Mouse (Mus musculus) ES-Bruce4 (cell line): Measurements from ENCODE around the gene Tcta. TPM values are rescaled to one million over a fixed set of nuclear protein-coding genes. Genes with fewer than 3 reads are reported as not detected.

Source experiments
- H3K27ac ChIP-seq: 2 replicates; pipeline ENCODE4 v1.5.1; 2012; ENCODE audit warnings: low read length, inconsistent platforms; ENCODE audit not compliant: insufficient read depth
- H3K27me3 ChIP-seq: 2 replicates; pipeline ENCODE4 v1.6.1; 2012; ENCODE audit warnings: mild to moderate bottlenecking, low read length, inconsistent platforms; ENCODE audit not compliant: control insufficient read depth, poor library complexity, insufficient read depth, severe bottlenecking
- H3K36me3 ChIP-seq: 2 replicates; pipeline ENCODE4 v1.6.1; 2012; ENCODE audit warnings: inconsistent platforms, mild to moderate bottlenecking, low read length, moderate library complexity; ENCODE audit not compliant: control insufficient read depth, poor library complexity, insufficient read depth, severe bottlenecking
- H3K4me1 ChIP-seq: one replicate; pipeline ENCODE4 v1.8.1; 2011; ENCODE audit warnings: low read length; ENCODE audit not compliant: control insufficient read depth, insufficient read depth
- H3K4me3 ChIP-seq: 2 replicates; pipeline ENCODE4 v1.5.1; 2011; ENCODE audit warnings: low read depth, mild to moderate bottlenecking, low read length
- H3K9ac ChIP-seq: 2 replicates; pipeline ENCODE4 v1.6.1; 2012; ENCODE audit warnings: low read depth, mild to moderate bottlenecking, inconsistent platforms; ENCODE audit not compliant: poor library complexity, severe bottlenecking
- H3K9me3 ChIP-seq: replicated peaks from 2 replicates; pipeline ENCODE4 v1.6.1; 2012; ENCODE audit warnings: mild to moderate bottlenecking, low read length, inconsistent platforms; ENCODE audit not compliant: control insufficient read depth, poor library complexity, insufficient read depth, severe bottlenecking
- CTCF ChIP-seq: IDR thresholded peaks from one replicate; pipeline ENCODE4 v1.8.1; 2011; ENCODE audit warnings: low read depth, low read length
- EP300 ChIP-seq: IDR thresholded peaks from 2 replicates; pipeline ENCODE4 v1.6.1; 2011; ENCODE audit warnings: low read depth, low read length; ENCODE audit not compliant: insufficient read depth
- POLR2A ChIP-seq: IDR thresholded peaks from one replicate; pipeline ENCODE4 v1.8.1; 2011; ENCODE audit warnings: low read length; ENCODE audit not compliant: insufficient read depth
- polyA plus RNA-seq: library from polyadenylated mRNA; stranded (reverse); fragments of >200 nt; gene quantifications from 2 replicates; pipeline ENCODE4 v1.2.4, GENCODE M21; 2011; ENCODE audit warnings: low read depth; ENCODE audit not compliant: missing spikeins, insufficient read depth, insufficient read length

The Tcta gene
- polyA plus RNA-seq, 1 experiment = 4.0 TPM

DNA sequence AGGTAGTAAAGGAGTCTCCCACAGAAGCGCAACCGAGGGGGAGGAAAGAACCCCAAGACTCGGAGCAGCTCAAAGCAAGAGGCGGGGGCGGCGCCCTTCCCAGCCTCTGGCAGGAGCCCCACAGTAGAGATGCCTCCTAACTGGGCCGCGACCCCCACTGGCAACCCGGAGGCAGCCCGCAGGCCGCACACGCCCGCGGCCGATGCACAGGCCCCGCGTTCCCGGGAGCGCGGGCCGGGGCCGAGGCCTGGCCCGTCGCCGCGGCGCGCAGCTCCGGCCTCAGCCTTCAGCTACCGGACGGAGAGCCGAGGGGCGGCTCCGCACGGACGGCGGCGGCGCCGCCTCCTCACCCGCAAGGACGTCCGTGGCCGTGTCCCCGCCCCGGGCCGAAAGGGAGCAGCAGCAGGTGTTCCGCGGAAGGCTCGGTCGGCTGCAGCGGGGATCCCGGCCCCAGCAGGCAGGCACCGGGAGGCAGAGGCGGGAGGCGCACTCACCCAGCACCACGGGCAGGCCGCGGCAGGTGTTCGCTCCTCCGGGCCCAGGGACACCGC, 42.8 kb downstream of the Tcta start:
- Histone ChIP-seq H3K4me3 (peak overlapping the region; percentile 73), H3K4me1 (peaks cover 6% of the 10 kb centered on the region), H3K9me3 (no peaks in the 10 kb centered on the region), H3K36me3 (no peaks in the 10 kb centered on the region), H3K27me3 (no peaks in the 10 kb centered on the region), H3K9ac (peak overlapping the region; percentile 91), H3K27ac (peak overlapping the region; percentile 71)
- TF ChIP-seq CTCF (no peak), POLR2A (no peak), EP300 (no peak)

DNA sequence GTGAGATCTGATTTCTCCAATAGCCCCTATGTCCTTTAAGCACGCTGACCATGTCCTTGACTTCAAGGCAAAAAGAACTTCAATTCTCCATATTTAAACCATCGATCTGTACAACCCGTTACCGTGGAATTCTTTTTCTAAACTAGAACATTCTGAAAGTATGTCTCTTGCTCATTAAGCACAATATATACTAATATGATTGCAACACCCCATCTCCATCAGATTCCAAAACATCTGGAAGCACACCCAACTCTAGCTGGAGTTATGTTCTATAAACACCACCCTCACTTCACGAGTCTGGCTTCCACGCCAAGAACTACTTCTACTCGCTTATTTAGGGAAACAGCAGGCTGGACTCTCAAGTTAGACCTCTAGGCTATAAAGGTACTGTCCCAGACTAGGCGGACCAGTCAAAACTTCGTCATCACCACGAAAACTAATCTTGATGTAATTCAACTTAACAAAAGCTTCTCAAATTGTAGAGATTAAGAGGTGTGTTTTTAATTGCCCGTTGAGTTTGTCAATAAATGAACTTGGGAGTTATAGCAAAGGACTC, 43.4 kb downstream of the Tcta start:
- Histone ChIP-seq H3K27ac (0 out of 2 replicates have a peak overlapping the region, but pooled peaks have one; percentile 71), H3K36me3 (no peaks in the 10 kb centered on the region), H3K4me1 (peaks cover 6% of the 10 kb centered on the region), H3K9me3 (no peaks in the 10 kb centered on the region), H3K9ac (peak overlapping the region; percentile 91), H3K27me3 (no peaks in the 10 kb centered on the region), H3K4me3 (peak overlapping the region; percentile 73)
- no peak for TF ChIP-seq POLR2A
- TF ChIP-seq EP300 = no peak
- TF ChIP-seq CTCF = no peak

DNA sequence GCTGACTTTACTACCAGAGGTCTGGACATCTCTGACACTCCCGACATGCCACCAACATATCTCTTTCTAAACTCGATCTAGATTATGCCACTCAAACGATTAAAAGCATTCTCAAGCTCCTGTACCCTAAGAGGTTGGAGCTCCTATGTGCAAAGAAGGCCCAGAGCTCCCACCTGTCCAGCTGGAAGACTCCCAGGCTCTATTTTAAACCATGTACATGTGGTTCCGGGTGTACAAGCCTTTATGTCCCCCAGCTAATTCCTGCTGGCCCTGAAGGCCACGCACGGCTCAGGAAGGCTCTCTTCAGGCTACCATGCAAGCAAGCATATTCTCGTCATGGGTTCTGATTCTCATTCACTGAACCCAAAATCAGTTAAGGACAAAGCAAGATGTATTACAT, 44.1 kb downstream of the Tcta start:
- Histone ChIP-seq H3K9me3 (no peaks in the 10 kb centered on the region), H3K4me3 (peak overlapping the region; percentile 57), H3K4me1 (peaks cover 6% of the 10 kb centered on the region), H3K9ac (peak overlapping the region; percentile 91), H3K36me3 (0 out of 2 replicates have a peak, but pooled peaks cover 5% of the 10 kb centered on the region), H3K27me3 (no peaks in the 10 kb centered on the region), H3K27ac (0 out of 2 replicates have a peak overlapping the region, but pooled peaks have one; percentile 6)
- TF ChIP-seq EP300 (no peak), CTCF (no peak), POLR2A (no peak)

- TF ChIP-seq POLR2A (no peak), EP300 (no peak), CTCF (no peak)
- H3K27me3 ChIP-seq = no peaks in the 10 kb centered on the region
- peaks cover 6% of the 10 kb centered on the region for H3K4me1 ChIP-seq
- H3K27ac ChIP-seq = no peak overlapping the region
- H3K4me3 ChIP-seq = no peak overlapping the region
- H3K9ac ChIP-seq = no peak overlapping the region
- peaks cover 11% of the 10 kb centered on the region for H3K36me3 ChIP-seq
- H3K9me3 ChIP-seq = no peaks in the 10 kb centered on the region
Observed at GRCm38 (mm10) chr9:108260526-108260925, 45.4 kb downstream of the Tcta start.

Other genes with a start within 250 kb of the Tcta start
- 1.2 and 3.0 TPM in 2 replicates for gene Mst1, start 225.7 kb downstream of the Tcta start, polyA plus RNA-seq
- 19.7 and 20.9 TPM in 2 replicates for gene Rnf123, start 222.8 kb downstream of the Tcta start, polyA plus RNA-seq
- 37.6 and 48.1 TPM in 2 replicates for gene Apeh, start 211.6 kb downstream of the Tcta start, polyA plus RNA-seq
- 0.43 and 0.62 TPM in 2 replicates for gene Bsn, start 115.8 kb downstream of the Tcta start, polyA plus RNA-seq
- gene Dag1, start 42.2 kb downstream of the Tcta start, polyA plus RNA-seq = 116 and 124 TPM in 2 replicates
- 18.3 and 23.1 TPM in 2 replicates for gene Nicn1, start 15.7 kb downstream of the Tcta start, polyA plus RNA-seq
- gene Amt, start 9.3 kb downstream of the Tcta start, polyA plus RNA-seq = 69.2 and 69.3 TPM in 2 replicates
- 429 and 434 TPM in 2 replicates for gene Rhoa, start within 50 bp of the Tcta start, polyA plus RNA-seq
- 172 and 194 TPM in 2 replicates for gene Gpx1, start 32.7 kb upstream of the Tcta start, polyA plus RNA-seq
- 69.5 and 69.9 TPM in 2 replicates for gene Usp4, start 41.7 kb upstream of the Tcta start, polyA plus RNA-seq
- not detected in 2 replicates for gene 1700102P08Rik, start 86.6 kb upstream of the Tcta start, polyA plus RNA-seq
- gene Ccdc36, start 122.3 kb upstream of the Tcta start, polyA plus RNA-seq = 0.96 and 1.2 TPM in 2 replicates
- not detected in 2 replicates for gene BC048562, start 130.3 kb upstream of the Tcta start, polyA plus RNA-seq
- gene Ccdc71, start 154.4 kb upstream of the Tcta start, polyA plus RNA-seq = 26.4 and 31.6 TPM in 2 replicates
- 5.8 and 6.4 TPM in 2 replicates for gene Klhdc8b, start 155.4 kb upstream of the Tcta start, polyA plus RNA-seq
- 27.4 and 39.0 TPM in 2 replicates for gene Lamb2, start 173.6 kb upstream of the Tcta start, polyA plus RNA-seq
- gene Usp19, start 184.4 kb upstream of the Tcta start, polyA plus RNA-seq = 86.0 and 90.9 TPM in 2 replicates
- gene Qars, start 201.5 kb upstream of the Tcta start, polyA plus RNA-seq = 348 and 395 TPM in 2 replicates
- 139 and 145 TPM in 2 replicates for gene Qrich1, start 210.6 kb upstream of the Tcta start, polyA plus RNA-seq